Mouse (Mus musculus) kidney, postnatal 0 days (tissue): ENCODE data around the gene Vmn2r99. TPM values are rescaled to one million over a fixed set of nuclear protein-coding genes. Genes with fewer than 3 reads are reported as not detected.

Experiments used
- ATAC-seq: fragments of 200-750 bp; cut with Nextera tagmentation; replicated peaks from 2 replicates; pipeline ENCODE4 v1.8.0; 2017; ENCODE audit warnings: low read depth, moderate number of reproducible peaks, moderate TSS enrichment, moderate library complexity; ENCODE audit not compliant: low FRiP score
- DNase-seq: peaks from one replicate; pipeline ENCODE4 v3.0.0-alpha.2; 2016; ENCODE audit warnings: low spot score
- H3K27ac ChIP-seq: fragments of 300-500 bp; sonication (generic); 2 replicates; pipeline ENCODE4 v1.5.1; 2014; ENCODE audit warnings: mild to moderate bottlenecking
- H3K27me3 ChIP-seq: fragments of 300-500 bp; sonication (generic); 2 replicates; pipeline ENCODE4 v1.6.1; 2014; ENCODE audit warnings: low read length, mixed read lengths; ENCODE audit not compliant: insufficient read depth
- H3K36me3 ChIP-seq: fragments of 300-500 bp; sonication (generic); 2 replicates; pipeline ENCODE4 v1.6.1; 2014; ENCODE audit warnings: low read length, mixed read lengths; ENCODE audit not compliant: insufficient read depth
- H3K4me1 ChIP-seq: fragments of 300-500 bp; sonication (generic); replicated peaks from 2 replicates; pipeline ENCODE4 v1.6.1; 2014; ENCODE audit warnings: antibody characterized with exemption, low read length, mixed read lengths; ENCODE audit not compliant: insufficient read depth
- H3K4me2 ChIP-seq: fragments of 300-500 bp; sonication (generic); 2 replicates; pipeline ENCODE4 v1.6.1; 2014; ENCODE audit warnings: mild to moderate bottlenecking, low read length, moderate library complexity, mixed read lengths
- H3K4me3 ChIP-seq: fragments of 300-500 bp; sonication (generic); replicated peaks from 2 replicates; pipeline ENCODE4 v1.5.1; 2014; ENCODE audit warnings: low read depth, low read length
- H3K9ac ChIP-seq: fragments of 300-500 bp; sonication (generic); 2 replicates; pipeline ENCODE4 v1.6.1; 2014; ENCODE audit warnings: low read depth, low read length
- H3K9me3 ChIP-seq: fragments of 300-500 bp; sonication (generic); replicated peaks from 2 replicates; pipeline ENCODE4 v1.6.1; 2016; ENCODE audit warnings: low read length, inconsistent platforms, mixed read lengths
- CTCF ChIP-seq: IDR thresholded peaks from 2 replicates; pipeline ENCODE4 v1.5.1; 2016; ENCODE audit warnings: antibody characterized with exemption, low read depth, mild to moderate bottlenecking, moderate library complexity
- WGBS: fragments of 180-500 bp; shearing (Covaris S2); extraction: QIAGEN DNeasy Blood & Tissue Kit; methylation state at CpG from one replicate; pipeline ENCODE4 v1.1.7; 2014; 5-methylcytosine and 5-hydroxymethylcytosine counted together
- polyA plus RNA-seq: library from polyadenylated mRNA; unstranded; fragments of >200 nt; fragmentation: Nextera tagmentation; extraction: Ambion mirVana; gene quantifications from 2 replicates; pipeline ENCODE4 v1.2.1, GENCODE M21; 2015

The Vmn2r99 gene
- polyA plus RNA-seq, result not detected in 2 replicates

- TF ChIP-seq CTCF, result no peak
- Histone ChIP-seq H3K9ac (no peak within 1 kb of the TSS), H3K36me3 (no peaks in the 10 kb centered on the region), H3K4me1 (no peaks in the 10 kb centered on the region), H3K9me3 (no peaks in the 10 kb centered on the region), H3K27ac (no peak within 1 kb of the TSS), H3K27me3 (no peaks in the 10 kb centered on the region), H3K4me3 (no peak within 1 kb of the TSS), H3K4me2 (no peak within 1 kb of the TSS)
- ATAC-seq (no peak), DNase-seq (no peak)
These were observed at the start of gene Vmn2r99 for GRCm38 (mm10) chr17:19361649-19362048. Vmn2r99 (plus strand) TSS chr17:19361949.

DNA sequence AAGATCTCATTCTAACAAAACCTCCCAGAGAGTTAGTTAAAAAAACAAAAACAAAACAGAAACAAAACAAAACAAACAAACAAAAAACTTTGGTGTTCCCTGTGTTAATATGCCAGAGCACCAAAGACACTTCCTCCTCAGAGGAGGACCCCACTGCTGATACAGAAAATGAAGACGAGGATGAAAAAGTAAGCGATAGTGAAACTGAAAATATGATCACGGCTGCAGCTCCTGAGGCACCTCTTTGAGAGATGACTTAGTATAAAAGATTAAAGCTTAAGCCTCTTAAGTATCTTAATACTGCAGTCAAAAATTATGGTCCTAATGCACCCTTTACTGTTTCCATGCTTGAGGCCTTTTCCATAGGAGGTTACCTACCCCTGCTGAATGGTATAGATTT lies 75.9 kb downstream of the Vmn2r99 start:
- Histone ChIP-seq H3K27ac (no peak overlapping the region), H3K4me1 (no peaks in the 10 kb centered on the region), H3K4me2 (no peak overlapping the region), H3K36me3 (no peaks in the 10 kb centered on the region), H3K9ac (no peak overlapping the region), H3K9me3 (no peaks in the 10 kb centered on the region), H3K4me3 (no peak overlapping the region), H3K27me3 (no peaks in the 10 kb centered on the region)
- WGBS, result 94% methylated on average over 3 of the region's 3 CpGs
- ATAC-seq (no peak), DNase-seq (no peak)
- no peak for TF ChIP-seq CTCF

DNA sequence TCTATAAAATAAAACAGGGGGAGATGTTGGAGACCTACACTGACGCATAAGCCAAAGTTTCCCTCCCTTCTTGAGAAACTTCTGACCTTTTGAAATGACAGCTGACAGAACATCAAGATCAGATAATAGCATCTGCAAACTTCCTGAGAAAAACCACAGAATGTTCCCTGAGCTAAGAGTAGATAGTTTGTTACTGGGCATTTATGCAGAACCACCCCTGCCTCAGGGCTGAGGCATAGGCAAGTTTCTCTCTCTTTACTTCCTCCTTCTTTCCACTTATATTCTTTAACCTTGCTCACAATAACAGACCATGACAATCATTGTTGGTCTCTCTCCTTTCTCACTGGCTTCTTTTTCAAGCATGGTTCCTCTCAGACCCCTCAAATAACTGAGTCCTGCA lies 83.2 kb downstream of the Vmn2r99 start:
- no peak overlapping the region for H3K4me3 ChIP-seq
- DNase-seq, result no peak
- 94% methylated on average over 1 of the region's 1 CpGs for WGBS
- no peak for ATAC-seq
- H3K27me3 ChIP-seq, result no peaks in the 10 kb centered on the region
- no peak overlapping the region for H3K9ac ChIP-seq
- no peaks in the 10 kb centered on the region for H3K36me3 ChIP-seq
- 0 out of 2 replicates have a peak, but pooled peaks cover 5% of the 10 kb centered on the region for H3K9me3 ChIP-seq
- no peaks in the 10 kb centered on the region for H3K4me1 ChIP-seq
- H3K4me2 ChIP-seq, result no peak overlapping the region
- no peak for TF ChIP-seq CTCF
- H3K27ac ChIP-seq, result no peak overlapping the region

Other genes with a start within 250 kb of the Vmn2r99 start
- not detected in 2 replicates for gene Vmn2r100, start 142.8 kb downstream of the Vmn2r99 start, polyA plus RNA-seq
- not detected in 2 replicates for gene Vmn2r101, start 215.3 kb downstream of the Vmn2r99 start, polyA plus RNA-seq